Mouse (Mus musculus) heart, adult 2 months (tissue): ENCODE data around the gene Sobp. TPM values are rescaled to one million over a fixed set of nuclear protein-coding genes. Genes with fewer than 3 reads are reported as not detected.

Experiments
- DNase-seq, 2 experiments: peaks; one replicate each; pipeline ENCODE4 v3.0.0; 2021
- H3K27ac ChIP-seq: fragments of 200-600 bp; 2 replicates; pipeline ENCODE4 v1.8.1; 2022
- H3K27me3 ChIP-seq: fragments of 200-500 bp; 2 replicates; pipeline ENCODE4 v1.6.1; 2012; ENCODE audit warnings: mild to moderate bottlenecking, low read length, inconsistent platforms, mixed read lengths; ENCODE audit not compliant: control insufficient read depth, insufficient read depth
- H3K36me3 ChIP-seq: fragments of 200-500 bp; 2 replicates; pipeline ENCODE4 v1.6.1; 2012; ENCODE audit warnings: low read length, inconsistent platforms; ENCODE audit not compliant: control insufficient read depth, insufficient read depth
- H3K4me1 ChIP-seq: fragments of 200-500 bp; 2 replicates; pipeline ENCODE4 v1.6.1; 2011; ENCODE audit warnings: low read length; ENCODE audit not compliant: control insufficient read depth, insufficient read depth
- H3K4me3 ChIP-seq: fragments of 200-600 bp; 2 replicates; pipeline ENCODE4 v1.8.1; 2022
- H3K79me2 ChIP-seq: fragments of 200-500 bp; replicated peaks from 2 replicates; pipeline ENCODE4 v1.6.1; 2012; ENCODE audit warnings: mild to moderate bottlenecking, inconsistent platforms, low read length, moderate library complexity, mixed read lengths; ENCODE audit not compliant: control insufficient read depth, insufficient read depth
- H3K9ac ChIP-seq: fragments of 200-500 bp; 2 replicates; pipeline ENCODE4 v1.6.1; 2012; ENCODE audit warnings: low read depth, mild to moderate bottlenecking, control low read depth, inconsistent platforms, low read length, mixed read lengths
- CTCF ChIP-seq: fragments of 200-600 bp; IDR thresholded peaks from 2 replicates; pipeline ENCODE4 v1.8.1; 2022; ENCODE audit warnings: antibody characterized with exemption, mild to moderate bottlenecking, moderate library complexity
- EP300 ChIP-seq: fragments of 200-500 bp; IDR thresholded peaks from 2 replicates; pipeline ENCODE4 v1.6.1; 2011; ENCODE audit warnings: low read depth, low read length, control low read depth; ENCODE audit not compliant: insufficient read depth
- POLR2A ChIP-seq: fragments of 200-500 bp; IDR thresholded peaks from 2 replicates; pipeline ENCODE4 v1.6.1; 2011; ENCODE audit warnings: mild to moderate bottlenecking, low read depth, low read length, control low read depth; ENCODE audit not compliant: insufficient read depth
- WGBS: fragments of 180-500 bp; shearing (Covaris S2); methylation state at CpG from one replicate; pipeline ENCODE4 v1.1.7; 2018; 5-methylcytosine and 5-hydroxymethylcytosine counted together
- intact Hi-C: fragments of 180-260 bp; cut with DNase I; formaldehyde crosslinking; loops from one replicate; pipeline ENCODE4 v1.15.1; 2025
- polyA plus RNA-seq: library from polyadenylated mRNA; depleted of rRNA; stranded (reverse); fragments of >200 nt; gene quantifications from 2 replicates; pipeline ENCODE4 v1.2.3, GENCODE M21; 2012
- total RNA-seq, 2 experiments: library from RNA; stranded (reverse); gene quantifications; 2 replicates each; pipeline ENCODE4 v1.2.3; 2021

Sobp gene
- total and polyA plus RNA-seq, 3 experiments, result 5.1 to 16.7 (median 16.5) TPM

DNA sequence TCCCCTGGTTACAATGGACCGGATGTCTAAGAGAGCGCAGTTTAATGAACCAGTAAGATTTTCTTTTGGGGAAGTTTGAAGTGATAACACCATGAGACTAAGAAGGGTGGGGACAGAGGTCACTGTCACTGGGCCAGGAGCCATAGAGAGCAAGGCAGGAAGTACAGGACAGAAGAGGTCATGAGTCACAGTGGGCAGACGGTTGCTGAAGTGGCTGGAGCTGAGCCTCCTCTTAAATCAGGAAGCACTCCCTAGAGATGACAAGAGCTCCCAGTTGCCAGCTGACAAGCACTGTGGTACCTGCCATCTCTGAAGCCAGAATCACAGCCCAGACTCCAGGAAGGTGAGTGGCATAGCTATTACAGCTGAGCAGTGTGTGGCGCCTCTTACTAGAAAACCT is 139.5 kb downstream of the Sobp start:
- intact Hi-C loops, result loop anchor here (2.0 kb wide), 1 partner anchor 136 kb away; no protein-coding TSS in a partner anchor
- Histone ChIP-seq H3K27ac (peak overlapping the region; percentile 58), H3K27me3 (no peaks in the 10 kb centered on the region), H3K36me3 (no peaks in the 10 kb centered on the region), H3K9ac (no peak overlapping the region), H3K4me3 (no peak overlapping the region), H3K79me2 (no peaks in the 10 kb centered on the region), H3K4me1 (peaks cover 8% of the 10 kb centered on the region)
- 15% methylated on average over 4 of the region's 4 CpGs for WGBS
- DNase-seq, result peak; percentile 51 to 82
- TF ChIP-seq POLR2A, result no peak
- peak; percentile 89 for TF ChIP-seq EP300
- TF ChIP-seq CTCF, result 0 out of 2 replicates have a peak, but pooled peaks have one; percentile 3

DNA sequence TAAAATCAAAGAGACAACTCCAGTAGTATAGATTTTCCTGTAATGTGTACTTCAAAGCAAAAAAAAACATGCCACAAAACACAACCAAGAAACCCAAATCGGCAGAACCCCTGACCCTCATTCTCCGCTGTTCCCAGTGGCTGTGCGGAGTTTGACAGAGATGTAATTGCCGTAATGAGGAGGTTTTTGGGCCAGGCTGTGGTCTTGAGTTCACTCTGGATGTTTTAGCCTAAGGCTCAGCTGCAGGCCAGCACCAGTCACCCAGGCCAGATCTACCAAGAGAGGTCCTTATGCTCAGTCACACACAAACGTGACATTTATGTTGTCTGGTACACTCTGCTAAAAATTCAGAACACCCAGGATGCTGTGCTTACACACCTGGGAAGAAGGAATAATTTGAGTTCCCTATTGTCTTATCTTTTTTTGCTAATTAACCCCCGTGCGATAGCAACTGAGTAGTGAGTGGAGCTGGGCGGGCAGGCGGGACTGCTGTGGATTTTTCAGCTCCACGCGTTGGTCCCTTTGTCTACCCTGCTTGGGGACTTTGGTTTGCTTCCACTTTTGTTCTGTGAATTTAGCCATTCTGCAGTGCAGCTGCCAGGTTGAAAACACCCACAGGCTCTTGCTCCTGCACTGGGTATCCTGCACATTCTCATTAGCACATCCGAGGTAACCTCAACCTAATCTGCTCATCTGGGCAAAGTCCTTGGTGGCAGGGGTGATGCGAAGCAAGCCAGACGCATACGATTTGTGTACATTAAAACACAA is 140.7 kb downstream of the Sobp start:
- Histone ChIP-seq H3K27ac (no peak overlapping the region), H3K36me3 (no peaks in the 10 kb centered on the region), H3K27me3 (no peaks in the 10 kb centered on the region), H3K4me3 (no peak overlapping the region), H3K79me2 (no peaks in the 10 kb centered on the region), H3K9ac (no peak overlapping the region), H3K4me1 (peaks cover 8% of the 10 kb centered on the region)
- TF ChIP-seq CTCF (no peak), POLR2A (no peak), EP300 (no peak)
- intact Hi-C loops, result loop anchor here (2.0 kb wide), 1 partner anchor 137 kb away; no protein-coding TSS in a partner anchor
- peak in 1 of 2 experiments; percentile 15 for DNase-seq
- 87% methylated on average over 15 of the region's 15 CpGs for WGBS

DNA sequence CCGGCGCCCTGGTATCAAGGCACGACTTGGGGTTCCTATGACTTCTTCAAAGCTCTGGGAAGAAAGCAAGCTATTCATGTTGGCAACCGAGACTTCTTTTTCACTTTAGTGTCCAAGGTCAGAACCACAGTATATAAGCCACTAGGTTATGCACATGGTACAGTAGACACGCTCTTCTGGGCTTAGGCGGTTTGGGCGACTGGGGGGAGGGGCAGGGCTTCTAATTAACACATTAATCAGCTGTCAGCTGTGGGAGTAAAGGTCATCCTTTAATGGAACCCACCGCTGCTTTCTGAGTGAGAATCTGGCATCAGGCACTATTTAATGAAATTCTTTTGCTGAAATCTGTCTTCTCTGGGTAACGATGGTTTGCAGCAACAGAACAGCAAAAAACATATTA is 147.3 kb downstream of the Sobp start:
- H3K27ac ChIP-seq, result no peak overlapping the region
- H3K4me1 ChIP-seq, result no peaks in the 10 kb centered on the region
- no peaks in the 10 kb centered on the region for H3K36me3 ChIP-seq
- no peak overlapping the region for H3K4me3 ChIP-seq
- 75% methylated on average over 9 of the region's 9 CpGs for WGBS
- intact Hi-C loops, result no loop called here
- H3K27me3 ChIP-seq, result no peaks in the 10 kb centered on the region; the same call in 1 of the 2 replicates
- no peak for TF ChIP-seq EP300
- no peak for TF ChIP-seq CTCF
- TF ChIP-seq POLR2A, result no peak
- H3K79me2 ChIP-seq, result no peaks in the 10 kb centered on the region
- DNase-seq, result no peak
- no peak overlapping the region for H3K9ac ChIP-seq

DNA sequence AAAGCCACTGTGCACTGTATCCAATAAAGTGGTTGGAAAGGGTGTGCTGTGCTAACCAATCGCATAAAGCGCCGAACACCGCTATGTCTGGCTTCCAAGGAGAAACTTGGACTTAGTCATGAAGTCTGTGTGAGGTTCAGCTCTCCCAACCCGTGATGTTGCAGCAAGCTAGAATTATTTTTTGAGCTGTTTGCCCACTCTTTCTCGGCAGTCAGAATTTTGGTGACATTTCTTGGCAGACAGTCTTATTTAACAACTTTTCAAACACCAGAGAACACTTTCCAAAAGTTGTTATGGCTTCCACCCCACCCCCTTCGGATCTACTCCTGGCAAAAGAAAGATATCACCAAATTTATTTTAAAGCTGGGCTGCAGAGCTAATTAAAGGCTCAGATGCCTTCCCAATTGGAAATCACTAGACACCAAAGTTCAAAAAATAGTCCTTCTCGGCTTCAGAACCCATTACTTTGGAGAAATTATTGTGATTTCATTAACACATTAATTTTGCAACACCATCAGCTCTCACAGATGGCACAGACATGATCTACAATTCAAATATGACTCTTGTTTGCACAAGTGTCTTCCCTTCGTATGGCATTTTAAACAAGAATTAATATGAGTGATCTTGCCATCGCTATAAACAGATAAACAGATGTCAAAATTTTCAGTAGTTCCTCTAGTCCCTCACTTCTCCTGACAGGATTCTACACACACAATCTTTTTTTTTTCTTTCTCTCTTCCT is 150.7 kb downstream of the Sobp start:
- 73% methylated on average over 10 of the region's 10 CpGs for WGBS
- Histone ChIP-seq H3K4me1 (no peaks in the 10 kb centered on the region), H3K9ac (no peak overlapping the region), H3K27me3 (peaks cover 2% of the 10 kb centered on the region; the same call in 1 of the 2 replicates), H3K36me3 (no peaks in the 10 kb centered on the region), H3K79me2 (no peaks in the 10 kb centered on the region), H3K4me3 (no peak overlapping the region), H3K27ac (no peak overlapping the region)
- TF ChIP-seq CTCF (no peak), POLR2A (no peak), EP300 (no peak)
- intact Hi-C loops, result no loop called here
- DNase-seq, result no peak

DNA sequence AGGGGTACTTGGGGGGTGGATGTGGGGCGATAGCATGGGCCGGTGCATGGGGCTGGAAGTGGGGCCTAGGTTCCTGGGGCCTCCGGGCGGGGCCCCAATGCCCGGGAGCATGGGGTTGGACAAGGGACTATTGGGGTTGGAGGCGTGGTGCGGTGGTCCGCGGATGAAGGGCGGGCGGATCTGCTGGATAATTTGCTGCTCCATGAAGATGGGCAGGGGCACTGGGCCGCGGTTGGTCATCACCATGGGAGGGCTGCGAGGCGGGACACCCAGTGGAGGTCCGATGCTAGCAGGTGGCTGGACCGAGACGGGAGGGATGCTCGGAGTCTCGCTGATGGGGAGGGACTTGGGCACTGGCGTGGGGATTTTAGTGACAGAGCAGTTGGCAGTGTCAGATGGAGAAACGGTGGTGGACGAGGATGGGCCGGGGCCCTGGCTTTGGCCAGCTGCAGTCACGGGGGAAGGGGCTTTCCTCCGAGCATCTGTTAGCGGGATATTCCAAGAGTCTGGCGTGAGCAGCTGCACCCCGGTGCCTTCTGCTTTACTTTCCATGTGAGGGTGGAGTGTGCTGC is 152.1 kb downstream of the Sobp start:
- intact Hi-C loops, result no loop called here
- WGBS, result 58% methylated on average over 29 of the region's 29 CpGs
- Histone ChIP-seq H3K9ac (no peak overlapping the region), H3K36me3 (no peaks in the 10 kb centered on the region), H3K4me3 (no peak overlapping the region), H3K27ac (no peak overlapping the region), H3K4me1 (no peaks in the 10 kb centered on the region), H3K27me3 (peaks cover 2% of the 10 kb centered on the region; the same call in 1 of the 2 replicates), H3K79me2 (no peaks in the 10 kb centered on the region)
- no peak for DNase-seq
- TF ChIP-seq CTCF (no peak), POLR2A (no peak), EP300 (no peak)
